Mouse (Mus musculus) heart, postnatal 0 days (tissue): ENCODE data around the gene Itpk1. TPM values are rescaled to one million over a fixed set of nuclear protein-coding genes. Genes with fewer than 3 reads are reported as not detected.

Source experiments
- ATAC-seq: fragments of 200-750 bp; cut with Nextera tagmentation; 2 replicates; pipeline ENCODE4 v1.8.0; 2017; ENCODE audit warnings: low read depth, moderate number of reproducible peaks, moderate library complexity; ENCODE audit not compliant: insufficient read depth
- DNase-seq: peaks from one replicate; pipeline ENCODE4 v3.0.0-alpha.2; 2016; ENCODE audit warnings: low spot score
- H3K27ac ChIP-seq: fragments of 300-500 bp; sonication (generic); 2 replicates; pipeline ENCODE4 v1.5.1; 2014; ENCODE audit warnings: low read depth, mild to moderate bottlenecking
- H3K27me3 ChIP-seq: fragments of 300-500 bp; sonication (generic); 2 replicates; pipeline ENCODE4 v1.6.1; 2014; ENCODE audit warnings: low read length, mixed read lengths; ENCODE audit not compliant: control insufficient read depth, insufficient read depth
- H3K36me3 ChIP-seq: fragments of 300-500 bp; sonication (generic); replicated peaks from 2 replicates; pipeline ENCODE4 v1.6.1; 2014; ENCODE audit warnings: low read length, mixed read lengths; ENCODE audit not compliant: control insufficient read depth, insufficient read depth
- H3K4me1 ChIP-seq: fragments of 300-500 bp; sonication (generic); 2 replicates; pipeline ENCODE4 v1.6.1; 2014; ENCODE audit warnings: antibody characterized with exemption; ENCODE audit not compliant: control insufficient read depth, insufficient read depth
- H3K4me2 ChIP-seq: fragments of 300-500 bp; sonication (generic); 2 replicates; pipeline ENCODE4 v1.6.1; 2014; ENCODE audit warnings: low read depth, mild to moderate bottlenecking, low read length, moderate library complexity
- H3K4me3 ChIP-seq: fragments of 300-500 bp; sonication (generic); 2 replicates; pipeline ENCODE4 v1.5.1; 2014; ENCODE audit warnings: low read depth, low read length
- H3K9ac ChIP-seq: fragments of 300-500 bp; sonication (generic); replicated peaks from 2 replicates; pipeline ENCODE4 v1.6.1; 2014; ENCODE audit warnings: low read depth, low read length, mixed read lengths
- H3K9me3 ChIP-seq: fragments of 300-500 bp; sonication (generic); replicated peaks from 2 replicates; pipeline ENCODE4 v1.6.1; 2016; ENCODE audit warnings: low read length; ENCODE audit not compliant: control insufficient read depth
- CTCF ChIP-seq: IDR thresholded peaks from 2 replicates; pipeline ENCODE4 v1.5.1; 2016; ENCODE audit warnings: antibody characterized with exemption, control low read depth, low read depth
- EP300 ChIP-seq: IDR thresholded peaks from 2 replicates; pipeline ENCODE4 v1.6.1; 2016; ENCODE audit warnings: antibody characterized with exemption, low read depth
- WGBS: fragments of 180-500 bp; shearing (Covaris S2); extraction: QIAGEN DNeasy Blood & Tissue Kit; methylation state at CpG from one replicate; pipeline ENCODE4 v1.1.7; 2014; 5-methylcytosine and 5-hydroxymethylcytosine counted together
- polyA plus RNA-seq: library from polyadenylated mRNA; unstranded; fragments of >200 nt; fragmentation: Nextera tagmentation; extraction: Ambion mirVana; gene quantifications from 2 replicates; pipeline ENCODE4 v1.2.1, GENCODE M21; 2015
- total RNA-seq: library from RNA; depleted of rRNA; stranded (reverse); fragments of >200 nt; gene quantifications from 2 replicates; pipeline ENCODE4 v1.2.3, GENCODE M21; 2014; ENCODE audit warnings: low replicate concordance

Gene Itpk1
- total and polyA plus RNA-seq, 2 experiments from 2014 or later = 2.6 to 9.4 TPM

DNA sequence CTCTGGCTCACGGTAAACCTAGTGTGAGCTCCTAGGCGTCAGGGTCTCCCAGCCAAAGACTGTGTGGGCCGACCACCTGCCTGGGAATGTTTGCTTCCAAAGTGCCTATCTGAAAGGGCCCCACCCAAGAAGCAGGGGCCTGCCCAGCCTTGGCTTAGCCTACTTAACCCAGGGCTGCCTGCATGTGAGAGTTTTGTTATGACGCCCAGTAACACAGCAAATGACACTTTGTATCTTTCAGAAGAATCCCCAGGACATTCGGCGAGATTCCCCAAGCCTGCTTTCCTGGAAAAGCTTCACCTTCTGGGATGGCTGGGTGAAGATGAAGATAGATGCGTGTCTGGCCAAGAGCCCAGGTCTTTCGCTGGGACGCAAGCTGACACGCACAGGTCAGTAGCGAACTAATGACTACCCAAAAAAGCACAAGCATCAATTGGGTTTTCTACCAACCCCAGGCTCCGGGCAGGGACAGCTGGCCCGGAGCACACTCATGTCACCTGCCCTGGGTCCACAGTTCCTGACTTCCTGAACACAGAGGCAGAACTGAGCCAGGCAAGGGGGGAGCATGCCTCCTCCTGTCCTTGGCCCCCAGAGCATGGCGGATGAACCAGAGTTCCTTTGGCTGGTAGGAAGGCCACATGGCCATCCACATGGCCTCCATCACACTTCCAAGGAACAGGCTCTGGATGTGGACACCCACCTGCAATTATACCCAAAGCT, 7.9 kb downstream of the Itpk1 start:
- no peaks in the 10 kb centered on the region for H3K27me3 ChIP-seq
- TF ChIP-seq EP300 (no peak), CTCF (no peak)
- H3K4me2 ChIP-seq = no peak overlapping the region
- no peak overlapping the region for H3K27ac ChIP-seq
- WGBS = 79% methylated on average over 14 of the region's 14 CpGs
- ATAC-seq (no peak), DNase-seq (no peak)
- H3K9ac ChIP-seq = no peak overlapping the region
- no peaks in the 10 kb centered on the region for H3K36me3 ChIP-seq
- H3K4me3 ChIP-seq = no peak overlapping the region
- no peaks in the 10 kb centered on the region for H3K9me3 ChIP-seq
- peaks cover 9% of the 10 kb centered on the region; the same call in 1 of the 2 replicates for H3K4me1 ChIP-seq

- no peak overlapping the region for H3K9ac ChIP-seq
- H3K36me3 ChIP-seq = no peaks in the 10 kb centered on the region
- H3K9me3 ChIP-seq = no peaks in the 10 kb centered on the region
- no peaks in the 10 kb centered on the region for H3K27me3 ChIP-seq
- H3K4me3 ChIP-seq = no peak overlapping the region
- H3K4me1 ChIP-seq = peaks cover 9% of the 10 kb centered on the region; the same call in 1 of the 2 replicates
- no peak for TF ChIP-seq EP300
- no peak for TF ChIP-seq CTCF
- WGBS = 75% methylated on average over 18 of the region's 18 CpGs
- H3K27ac ChIP-seq = no peak overlapping the region
- no peak overlapping the region; the same call in 1 of the 2 replicates for H3K4me2 ChIP-seq
- no peak for DNase-seq
- no peak for ATAC-seq
Observed at GRCm38 (mm10) chr12:102695369-102696239, 9.1 kb downstream of the Itpk1 start.

- H3K27ac ChIP-seq = no peak overlapping the region
- no peaks in the 10 kb centered on the region for H3K36me3 ChIP-seq
- no peak overlapping the region for H3K4me3 ChIP-seq
- DNase-seq (no peak), ATAC-seq (no peak)
- no peak overlapping the region for H3K9ac ChIP-seq
- peaks cover 3% of the 10 kb centered on the region; the same call in 1 of the 2 replicates for H3K4me1 ChIP-seq
- no peaks in the 10 kb centered on the region for H3K9me3 ChIP-seq
- 74% methylated on average over 7 of the region's 7 CpGs for WGBS
- no peak for TF ChIP-seq CTCF
- no peak for TF ChIP-seq EP300
- no peaks in the 10 kb centered on the region for H3K27me3 ChIP-seq
- H3K4me2 ChIP-seq = no peak overlapping the region
Observed at GRCm38 (mm10) chr12:102691761-102692160, 13.0 kb downstream of the Itpk1 start.

DNA sequence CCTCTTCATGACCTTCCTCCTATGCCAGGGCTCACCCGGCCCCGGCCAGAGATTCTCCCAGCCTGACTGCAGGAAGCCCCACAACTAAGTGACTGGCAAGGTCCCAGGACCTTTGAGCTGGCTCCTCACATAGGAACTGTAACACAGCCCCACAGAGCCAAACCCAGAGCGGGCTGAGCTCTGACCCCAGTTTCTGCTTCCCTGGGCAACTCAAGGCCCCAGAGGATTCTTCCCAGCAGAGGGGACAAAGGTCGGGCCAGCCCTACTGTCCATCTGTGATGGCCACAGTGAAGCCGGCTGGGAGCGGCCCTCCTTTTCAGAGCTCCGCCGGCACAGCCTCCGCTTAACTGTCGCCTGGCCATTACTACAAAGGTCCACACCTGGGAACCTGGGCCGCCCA, 13.6 kb downstream of the Itpk1 start:
- Histone ChIP-seq H3K27ac (no peak overlapping the region), H3K27me3 (no peaks in the 10 kb centered on the region), H3K9ac (no peak overlapping the region), H3K4me2 (no peak overlapping the region), H3K4me1 (no peaks in the 10 kb centered on the region; the same call in 1 of the 2 replicates), H3K36me3 (no peaks in the 10 kb centered on the region), H3K4me3 (no peak overlapping the region), H3K9me3 (no peaks in the 10 kb centered on the region)
- no peak for TF ChIP-seq CTCF
- TF ChIP-seq EP300 = no peak
- 73% methylated on average over 11 of the region's 11 CpGs for WGBS
- ATAC-seq (no peak), DNase-seq (no peak)

DNA sequence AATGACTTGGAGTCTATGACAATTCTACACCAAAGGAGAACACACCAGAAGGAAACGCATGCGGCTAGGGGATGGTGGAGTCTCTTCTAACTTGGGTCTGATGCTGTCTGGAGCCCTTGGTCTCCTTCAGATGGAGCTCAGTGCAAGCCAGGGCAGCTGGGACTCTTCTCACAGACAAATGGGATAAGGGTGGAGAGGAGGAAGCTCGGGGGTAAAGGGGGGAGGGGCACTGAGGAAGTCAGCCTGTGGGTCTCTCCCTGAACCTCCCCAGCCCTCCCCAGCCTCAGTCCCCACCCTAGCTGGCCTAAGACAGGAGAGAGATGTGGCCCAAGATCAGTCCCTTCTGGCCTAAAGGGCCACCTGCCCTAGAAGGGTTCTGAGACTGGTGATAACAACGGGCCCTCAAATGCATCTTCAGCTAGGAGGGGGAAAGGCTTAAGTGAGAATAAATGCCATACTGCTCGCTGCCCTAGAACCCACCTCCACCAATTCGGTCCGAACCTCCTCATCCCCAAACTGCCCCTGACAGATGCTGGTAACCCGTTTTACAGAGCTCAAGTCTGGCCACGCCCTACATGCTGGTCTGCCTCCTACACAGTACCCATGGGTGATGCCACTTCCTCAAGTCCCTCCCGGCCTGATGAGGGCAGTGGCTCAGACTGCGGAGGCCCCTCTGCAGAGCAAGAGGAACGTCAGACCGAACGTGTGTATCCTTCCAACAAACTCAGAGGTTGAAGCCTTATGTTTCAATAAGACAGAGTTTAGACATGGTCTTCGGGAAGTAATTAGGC, 14.8 kb downstream of the Itpk1 start:
- Histone ChIP-seq H3K4me3 (no peak overlapping the region), H3K27ac (no peak overlapping the region), H3K9me3 (no peaks in the 10 kb centered on the region), H3K36me3 (no peaks in the 10 kb centered on the region), H3K9ac (no peak overlapping the region), H3K27me3 (no peaks in the 10 kb centered on the region), H3K4me2 (no peak overlapping the region), H3K4me1 (no peaks in the 10 kb centered on the region; the same call in 1 of the 2 replicates)
- TF ChIP-seq CTCF (no peak), EP300 (no peak)
- 76% methylated on average over 15 of the region's 15 CpGs for WGBS
- DNase-seq = no peak
- ATAC-seq = no peak
